Mouse (Mus musculus) bone marrow macrophage, adult 2 months (primary cell): ENCODE measurements at regions not wholly inside any gene's neighbourhood (a gene's known extent, or its start where the extent isn't known, plus 50 kb on each side); places are given as distances from the start of the nearest gene placed in this dataset.

Experiments
- CTCF ChIP-seq: IDR thresholded peaks from 2 replicates; pipeline ENCODE4 v1.5.1; 2012; ENCODE audit warnings: low read depth, mild to moderate bottlenecking, low read length, moderate library complexity
- POLR2A ChIP-seq: IDR thresholded peaks from 2 replicates; pipeline ENCODE4 v1.6.1; 2012; ENCODE audit warnings: mild to moderate bottlenecking, low read depth, low read length, borderline replicate concordance

- TF ChIP-seq CTCF (no peak), POLR2A (no peak)
Measured at GRCm38 (mm10) chr10:45783461-45784149, 206.0 kb downstream of the Hace1 start.
